Mouse (Mus musculus): ENCODE results near the gene Gnb1l. TPM values are rescaled to one million over a fixed set of nuclear protein-coding genes. Genes with fewer than 3 reads are reported as not detected.

Gnb1l gene
- polyA plus RNA-seq, 1 experiment from 2014 or later: 13.3 TPM

Other genes starting within 250 kb of the Gnb1l start
- 419 and 484 TPM in 2 replicates for gene Ranbp1, start 250.0 kb upstream of the Gnb1l start, polyA plus RNA-seq (2015; fragmentation: Nextera tagmentation; extraction: Ambion mirVana)
- gene Gm49776, start 240.4 kb upstream of the Gnb1l start, polyA plus RNA-seq (2015; fragmentation: Nextera tagmentation; extraction: Ambion mirVana): 1.7 TPM in 1 of 2 replicates, not detected in the other
- 17.0 and 18.9 TPM in 2 replicates for gene Dgcr8, start 209.5 kb upstream of the Gnb1l start, polyA plus RNA-seq (2015; fragmentation: Nextera tagmentation; extraction: Ambion mirVana)
- 62.4 and 69.8 TPM in 2 replicates for gene Tango2, start 150.6 kb upstream of the Gnb1l start, polyA plus RNA-seq (2015; fragmentation: Nextera tagmentation; extraction: Ambion mirVana)
- gene Arvcf, start 150.5 kb upstream of the Gnb1l start, polyA plus RNA-seq (2015; fragmentation: Nextera tagmentation; extraction: Ambion mirVana): 18.4 and 21.7 TPM in 2 replicates
- 28.4 and 29.8 TPM in 2 replicates for gene Txnrd2, start 72.3 kb upstream of the Gnb1l start, polyA plus RNA-seq (2015; fragmentation: Nextera tagmentation; extraction: Ambion mirVana)
- gene Comt, start 71.9 kb upstream of the Gnb1l start, polyA plus RNA-seq (2015; fragmentation: Nextera tagmentation; extraction: Ambion mirVana): 109 and 110 TPM in 2 replicates
- 2.0 and 2.4 TPM in 2 replicates for gene Rtl10, start 188 bp downstream of the Gnb1l start, polyA plus RNA-seq (2015; fragmentation: Nextera tagmentation; extraction: Ambion mirVana)
- 0.09 and 0.55 TPM in 2 replicates for gene Tbx1, start 92.0 kb downstream of the Gnb1l start, polyA plus RNA-seq (2015; fragmentation: Nextera tagmentation; extraction: Ambion mirVana)
- gene Gp1bb, start 123.7 kb downstream of the Gnb1l start, polyA plus RNA-seq (2015; fragmentation: Nextera tagmentation; extraction: Ambion mirVana): 1.6 TPM in 2 replicates
- 4.1 and 4.5 TPM in 2 replicates for gene Gm49601, start 127.7 kb downstream of the Gnb1l start, polyA plus RNA-seq (2015; fragmentation: Nextera tagmentation; extraction: Ambion mirVana)
- gene Sept5, start 131.2 kb downstream of the Gnb1l start, polyA plus RNA-seq (2015; fragmentation: Nextera tagmentation; extraction: Ambion mirVana): 52.2 and 52.5 TPM in 2 replicates